Mouse (Mus musculus) neural tube, embryonic 11.5 days (tissue): ENCODE results near the gene Sash3. TPM values are rescaled to one million over a fixed set of nuclear protein-coding genes. Genes with fewer than 3 reads are reported as not detected.

ENCODE experiments used
- ATAC-seq: fragments of 200-750 bp; cut with Nextera tagmentation; 2 replicates; pipeline ENCODE4 v1.8.0; 2017; ENCODE audit warnings: moderate number of reproducible peaks, mild to moderate bottlenecking, moderate TSS enrichment, moderate library complexity; ENCODE audit not compliant: insufficient read depth, low FRiP score, low TSS enrichment
- DNase-seq: peaks from one replicate; pipeline ENCODE4 v3.0.0-alpha.2; 2015; ENCODE audit warnings: low spot score
- H3K27ac ChIP-seq: fragments of 300-500 bp; sonication (generic); 2 replicates; pipeline ENCODE4 v1.5.1; 2014; ENCODE audit warnings: low read depth, mild to moderate bottlenecking, low read length
- H3K27me3 ChIP-seq: fragments of 300-500 bp; sonication (generic); 2 replicates; pipeline ENCODE4 v1.6.1; 2014; ENCODE audit warnings: mild to moderate bottlenecking, low read length, mixed read lengths; ENCODE audit not compliant: control insufficient read depth, insufficient read depth
- H3K36me3 ChIP-seq: fragments of 300-500 bp; sonication (generic); 2 replicates; pipeline ENCODE4 v1.6.1; 2014; ENCODE audit warnings: mild to moderate bottlenecking, low read length, moderate library complexity, mixed read lengths; ENCODE audit not compliant: control insufficient read depth, insufficient read depth
- H3K4me1 ChIP-seq: fragments of 300-500 bp; sonication (generic); 2 replicates; pipeline ENCODE4 v1.6.1; 2014; ENCODE audit warnings: low read length, mixed read lengths; ENCODE audit not compliant: control insufficient read depth, insufficient read depth
- H3K4me2 ChIP-seq: fragments of 300-500 bp; sonication (generic); 2 replicates; pipeline ENCODE4 v1.6.1; 2014; ENCODE audit warnings: low read depth, mild to moderate bottlenecking, moderate library complexity
- H3K4me3 ChIP-seq: fragments of 300-500 bp; sonication (generic); 2 replicates; pipeline ENCODE4 v1.5.1; 2014; ENCODE audit warnings: low read depth, low read length
- H3K9ac ChIP-seq: fragments of 300-500 bp; sonication (generic); 2 replicates; pipeline ENCODE4 v1.6.1; 2014; ENCODE audit warnings: mild to moderate bottlenecking, low read length
- H3K9me3 ChIP-seq: fragments of 300-500 bp; sonication (generic); 2 replicates; pipeline ENCODE4 v1.6.1; 2016; ENCODE audit warnings: low read length; ENCODE audit not compliant: control insufficient read depth
- WGBS: fragments of 180-500 bp; shearing (Covaris S2); extraction: QIAGEN DNeasy Blood & Tissue Kit; methylation state at CpG from one replicate; pipeline ENCODE4 v1.1.7; 2014; 5-methylcytosine and 5-hydroxymethylcytosine counted together
- polyA plus RNA-seq: library from polyadenylated mRNA; unstranded; fragments of >200 nt; fragmentation: Nextera tagmentation; extraction: Ambion mirVana; gene quantifications from 2 replicates; pipeline ENCODE4 v1.2.1, GENCODE M21; 2014

The Sash3 gene
- polyA plus RNA-seq, 1 experiment from 2014 or later, result 2.0 TPM

DNA sequence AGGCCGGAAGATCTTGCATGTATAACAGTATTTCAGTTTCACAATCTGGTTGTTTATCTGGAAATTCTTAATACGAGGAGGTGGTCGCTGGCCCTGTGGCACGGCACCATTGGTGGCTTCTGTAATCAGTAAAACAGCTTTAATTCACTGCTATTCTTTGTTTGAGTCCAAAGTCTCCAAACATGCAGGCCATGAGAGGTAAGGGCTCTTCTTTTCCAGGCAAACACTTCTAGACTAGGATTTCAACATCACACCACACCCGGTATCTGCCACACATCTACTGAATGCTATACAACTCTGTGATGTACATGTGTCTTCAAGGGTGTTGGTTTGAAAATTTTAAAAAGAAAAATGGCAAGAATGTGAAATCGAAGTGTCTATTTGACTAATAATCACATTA lies 45.0 kb downstream of the Sash3 start:
- WGBS, result 91% methylated on average over 6 of the region's 6 CpGs

GRCm38 (mm10) chrX:48193235-48194152 lies 47.3 kb downstream of the Sash3 start:
- H3K4me3 ChIP-seq, result no peak overlapping the region
- ATAC-seq (no peak), DNase-seq (no peak)
- H3K27ac ChIP-seq, result no peak overlapping the region
- no peaks in the 10 kb centered on the region for H3K9me3 ChIP-seq
- no peaks in the 10 kb centered on the region for H3K27me3 ChIP-seq
- H3K4me2 ChIP-seq, result no peak overlapping the region
- 74% methylated on average over 14 of the region's 14 CpGs for whole genome bisulfite sequencing
- H3K36me3 ChIP-seq, result no peaks in the 10 kb centered on the region
- H3K4me1 ChIP-seq, result no peaks in the 10 kb centered on the region
- H3K9ac ChIP-seq, result no peak overlapping the region

More for the DNA sequence above, 45.0 kb downstream of the Sash3 start:
- Histone ChIP-seq H3K27me3 (no peaks in the 10 kb centered on the region), H3K4me3 (no peak overlapping the region), H3K27ac (no peak overlapping the region), H3K36me3 (no peaks in the 10 kb centered on the region), H3K4me2 (no peak overlapping the region), H3K9me3 (no peaks in the 10 kb centered on the region), H3K4me1 (no peaks in the 10 kb centered on the region), H3K9ac (no peak overlapping the region)
- no peak for DNase-seq
- ATAC-seq, result no peak

DNA sequence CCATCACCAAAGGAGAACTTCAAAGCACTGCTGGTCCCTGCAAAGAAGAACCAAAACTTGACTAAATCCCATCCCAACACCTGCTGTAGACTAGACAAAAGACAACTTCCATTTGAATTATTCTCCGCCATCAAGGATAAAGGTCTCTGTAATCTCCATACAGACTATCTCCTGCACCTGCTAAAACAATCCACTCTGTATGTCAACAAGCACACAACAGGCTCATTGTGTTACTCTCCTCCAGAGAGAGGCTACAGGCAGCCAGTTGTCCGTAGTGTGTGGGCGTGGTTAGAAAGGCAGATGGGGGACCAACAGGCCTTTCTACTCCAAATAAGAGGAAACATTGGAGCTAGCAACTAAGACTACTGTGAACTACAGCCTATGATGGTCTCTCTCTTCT lies 51.6 kb downstream of the Sash3 start:
- ATAC-seq (no peak), DNase-seq (no peak)
- 76% methylated on average over 3 of the region's 3 CpGs for WGBS
- Histone ChIP-seq H3K4me2 (no peak overlapping the region), H3K9ac (no peak overlapping the region), H3K27ac (no peak overlapping the region), H3K4me1 (no peaks in the 10 kb centered on the region), H3K9me3 (no peaks in the 10 kb centered on the region), H3K27me3 (no peaks in the 10 kb centered on the region), H3K4me3 (no peak overlapping the region), H3K36me3 (no peaks in the 10 kb centered on the region)

DNA sequence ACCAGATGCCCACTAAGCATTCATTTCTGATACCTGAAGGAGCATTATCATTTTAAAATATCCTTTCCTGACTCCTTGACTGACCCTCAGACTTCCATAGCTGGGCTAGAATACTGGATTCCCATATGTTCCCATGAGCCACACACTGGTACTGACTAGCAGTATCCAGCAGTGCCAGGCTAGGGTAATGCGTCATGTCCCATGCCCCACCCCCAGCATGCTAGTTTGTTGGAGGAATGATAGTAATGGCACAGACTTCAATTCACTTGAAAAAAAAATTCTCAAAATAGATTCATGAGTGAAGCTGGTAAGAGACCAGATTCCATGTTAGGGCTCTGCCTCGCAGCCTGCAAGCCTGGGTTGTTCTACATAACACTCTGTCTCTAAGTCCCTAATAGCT lies 52.8 kb downstream of the Sash3 start:
- DNase-seq, result no peak
- no peaks in the 10 kb centered on the region for H3K4me1 ChIP-seq
- ATAC-seq, result no peak
- H3K4me2 ChIP-seq, result no peak overlapping the region
- H3K27ac ChIP-seq, result no peak overlapping the region
- H3K27me3 ChIP-seq, result no peaks in the 10 kb centered on the region
- no peaks in the 10 kb centered on the region for H3K36me3 ChIP-seq
- H3K9ac ChIP-seq, result no peak overlapping the region
- 94% methylated on average over 2 of the region's 2 CpGs for WGBS
- H3K4me3 ChIP-seq, result no peak overlapping the region
- H3K9me3 ChIP-seq, result no peaks in the 10 kb centered on the region

DNA sequence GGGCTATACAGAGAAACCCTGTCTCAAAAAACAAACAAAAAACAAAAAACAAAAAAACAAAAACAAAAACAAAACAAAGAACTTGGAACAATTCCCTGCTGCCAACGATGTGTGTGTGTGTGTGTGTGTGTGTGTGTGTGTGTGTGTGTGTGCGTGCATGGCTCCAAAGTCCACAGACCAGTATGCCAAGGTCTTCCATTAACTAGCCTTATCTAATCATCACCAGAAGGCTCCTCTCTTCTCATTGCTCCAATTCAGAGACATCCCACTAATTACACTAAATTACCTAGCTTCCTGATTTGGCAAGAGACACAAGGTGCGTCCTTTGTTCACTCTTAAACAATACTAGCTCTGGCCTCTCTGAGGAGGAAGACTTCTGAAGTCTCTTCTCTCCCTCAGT lies 54.5 kb downstream of the Sash3 start:
- no peak for ATAC-seq
- WGBS, result 91% methylated on average over 3 of the region's 3 CpGs

GRCm38 (mm10) chrX:48201973-48202372 lies 55.7 kb downstream of the Sash3 start:
- Histone ChIP-seq H3K4me2 (no peak overlapping the region), H3K27ac (no peak overlapping the region), H3K36me3 (no peaks in the 10 kb centered on the region), H3K9me3 (no peaks in the 10 kb centered on the region), H3K27me3 (no peaks in the 10 kb centered on the region), H3K4me3 (no peak overlapping the region), H3K9ac (no peak overlapping the region), H3K4me1 (no peaks in the 10 kb centered on the region)
- 85% methylated on average over 7 of the region's 7 CpGs for WGBS
- DNase-seq, result no peak
- no peak for ATAC-seq

More for the DNA sequence above, 54.5 kb downstream of the Sash3 start:
- H3K4me2 ChIP-seq, result no peak overlapping the region
- no peaks in the 10 kb centered on the region for H3K36me3 ChIP-seq
- DNase-seq, result no peak
- no peaks in the 10 kb centered on the region for H3K9me3 ChIP-seq
- no peak overlapping the region for H3K4me3 ChIP-seq
- no peak overlapping the region for H3K27ac ChIP-seq
- H3K4me1 ChIP-seq, result no peaks in the 10 kb centered on the region
- H3K27me3 ChIP-seq, result no peaks in the 10 kb centered on the region
- H3K9ac ChIP-seq, result no peak overlapping the region

- H3K9ac ChIP-seq, result no peak overlapping the region
- H3K4me3 ChIP-seq, result no peak overlapping the region
- no peak overlapping the region for H3K4me2 ChIP-seq
- H3K9me3 ChIP-seq, result no peaks in the 10 kb centered on the region
- H3K27ac ChIP-seq, result no peak overlapping the region
- no peaks in the 10 kb centered on the region for H3K4me1 ChIP-seq
- DNase-seq (no peak), ATAC-seq (no peak)
- WGBS, result 86% methylated on average over 7 of the region's 7 CpGs
- H3K27me3 ChIP-seq, result no peaks in the 10 kb centered on the region
- H3K36me3 ChIP-seq, result no peaks in the 10 kb centered on the region
These were observed 56.2 kb downstream of the Sash3 start for GRCm38 (mm10) chrX:48202436-48202835.

DNA sequence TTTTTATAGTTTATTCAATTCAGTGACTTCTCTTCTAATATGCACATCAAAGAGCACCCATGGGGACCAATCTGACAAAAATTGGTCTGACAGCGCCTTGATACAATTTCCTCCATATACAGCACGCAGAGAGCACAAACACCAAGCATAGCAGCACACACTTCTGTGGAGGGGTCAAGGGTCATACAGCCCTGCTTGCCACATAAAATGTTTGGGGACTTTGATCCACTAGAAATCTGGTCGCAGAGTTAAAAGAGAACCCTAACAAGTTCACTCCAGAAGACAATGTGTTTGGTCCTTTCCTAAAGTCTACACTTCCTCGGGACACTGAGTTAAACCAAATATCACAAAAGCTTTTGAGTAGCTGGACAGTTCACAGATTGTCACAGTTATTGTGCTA lies 56.8 kb downstream of the Sash3 start:
- WGBS, result 89% methylated on average over 4 of the region's 4 CpGs
- Histone ChIP-seq H3K27ac (no peak overlapping the region), H3K9me3 (no peaks in the 10 kb centered on the region), H3K9ac (no peak overlapping the region), H3K27me3 (no peaks in the 10 kb centered on the region), H3K4me3 (no peak overlapping the region), H3K4me2 (no peak overlapping the region), H3K36me3 (no peaks in the 10 kb centered on the region), H3K4me1 (no peaks in the 10 kb centered on the region)
- ATAC-seq (no peak), DNase-seq (no peak)

- no peak for ATAC-seq
- Histone ChIP-seq H3K27ac (no peak overlapping the region), H3K9ac (no peak overlapping the region), H3K4me1 (no peaks in the 10 kb centered on the region), H3K27me3 (no peaks in the 10 kb centered on the region), H3K4me2 (no peak overlapping the region), H3K9me3 (no peaks in the 10 kb centered on the region), H3K4me3 (no peak overlapping the region), H3K36me3 (no peaks in the 10 kb centered on the region)
- 83% methylated on average over 7 of the region's 7 CpGs for WGBS
- DNase-seq, result no peak
These were observed 57.5 kb downstream of the Sash3 start for GRCm38 (mm10) chrX:48203763-48204162.
